Mouse (Mus musculus): ENCODE results near the gene Cfap61.

Cfap61 gene

GRCm38 (mm10) chr2:145934339-145935231 is at the start of gene Cfap61, which contains the start of gene Crnkl1:
Gene Cfap61, plus strand, starts transcription at chr2:145934784.
Gene Crnkl1, minus strand, starts transcription at chr2:145935014.
- CTCF ChIA-PET, result interaction anchor here in 1 of 4 experiments (0.6 kb wide), 1 partner anchor 75 kb away, joined by 4 read pairs; no protein-coding TSS in a partner anchor
- POLR2A ChIA-PET, result interaction anchor here in 3 of 4 experiments (0.6 to 1.2 kb wide), 6 partner anchors 8 to 75 kb away, joined by 3 to 8 read pairs (median 3); no protein-coding TSS in a partner anchor

DNA sequence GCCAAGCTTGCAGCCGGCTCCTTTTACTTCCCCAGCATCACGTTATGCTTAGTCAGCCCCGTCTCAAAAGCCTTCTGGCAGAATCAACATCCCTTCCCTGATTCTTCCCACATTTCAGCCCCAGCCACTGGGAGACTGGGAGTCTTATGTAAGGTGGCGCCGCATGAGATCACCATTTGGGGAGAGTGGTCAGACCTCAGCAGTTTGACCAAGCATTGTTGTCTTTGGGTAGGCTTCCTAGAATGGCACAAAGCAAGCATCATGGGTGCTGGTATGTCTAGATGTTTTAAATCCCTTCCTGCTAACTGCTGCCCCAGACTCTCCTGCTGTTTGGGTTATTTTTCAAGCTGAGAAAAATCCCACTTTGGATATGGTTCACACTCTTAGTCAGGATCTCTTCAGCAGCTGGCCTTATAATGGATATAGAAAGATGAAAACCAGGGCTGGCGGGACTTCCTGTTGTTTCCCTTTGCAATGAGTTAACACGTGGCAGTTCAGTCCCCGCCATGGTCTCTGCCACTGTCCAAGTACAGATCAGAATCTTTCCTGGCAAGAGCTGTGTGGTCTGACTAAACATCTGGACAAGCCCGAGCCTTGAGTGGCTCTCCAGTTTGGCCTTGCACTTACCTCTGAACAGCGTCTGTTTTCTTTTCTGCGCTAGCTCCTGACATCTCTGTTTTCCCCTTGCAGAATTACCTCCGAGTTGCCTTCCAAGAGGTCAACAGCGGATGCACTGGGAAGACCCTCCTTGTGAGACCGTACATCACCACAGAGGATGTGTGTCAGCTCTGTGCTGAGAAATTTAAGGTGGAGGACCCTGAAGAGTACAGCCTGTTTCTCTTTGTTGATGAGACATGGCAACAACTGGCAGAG is 49.4 kb upstream of the Cfap61 start:
- CTCF ChIA-PET, result interaction anchor here in 3 of 4 experiments (0.7 to 1.1 kb wide), 3 partner anchors 10 to 25 kb away, joined by 3 read pairs; no protein-coding TSS in a partner anchor
- POLR2A ChIA-PET, result interaction anchor here in 3 of 4 experiments (1.2 to 2.6 kb wide), 5 partner anchors 10 to 25 kb away, joined by 3 to 10 read pairs (median 3); no protein-coding TSS in a partner anchor

DNA sequence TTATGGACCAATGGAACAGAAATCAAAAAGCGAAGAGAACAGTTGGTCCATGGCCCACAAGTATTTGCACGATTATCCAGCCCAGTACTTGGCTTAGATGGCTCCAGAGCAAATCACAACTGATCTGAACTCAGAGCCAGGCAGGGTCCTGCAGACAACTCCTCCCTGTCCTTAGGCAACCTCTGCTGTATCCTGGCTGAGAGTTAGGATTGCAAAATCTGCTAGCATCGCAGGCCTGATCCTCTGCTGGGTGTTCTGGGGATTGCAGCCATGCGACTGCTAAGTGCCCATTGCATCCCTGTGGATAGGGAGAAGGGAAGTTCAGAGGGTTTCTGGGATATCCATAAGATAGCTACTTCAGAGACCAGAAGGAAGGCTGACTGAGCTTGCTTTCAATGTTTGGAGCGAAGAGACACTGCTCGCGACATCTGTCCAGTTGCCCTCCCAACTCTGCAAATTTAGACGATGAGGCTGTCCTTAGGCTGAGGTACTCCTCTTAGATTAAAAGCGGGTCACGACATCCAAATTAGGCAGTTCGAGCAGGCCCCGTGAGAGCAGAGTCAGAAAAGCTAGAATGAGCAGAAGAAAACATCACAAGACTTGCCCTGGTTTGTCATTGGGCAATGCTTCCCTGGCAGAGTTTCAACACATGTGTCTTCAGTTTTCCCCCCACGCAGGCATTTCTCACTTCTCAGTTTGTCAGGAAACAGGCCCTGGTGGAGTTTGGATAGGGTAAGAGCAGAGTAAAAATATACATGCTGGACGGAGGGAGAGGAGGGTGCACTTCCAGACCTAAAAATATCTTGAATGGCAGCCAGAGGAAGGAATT is 46.4 kb upstream of the Cfap61 start:
- ChIA-PET CTCF (interaction anchor here in 2 of 4 experiments (0.6 to 1.3 kb wide), 3 partner anchors 94 to 303 kb away, joined by 3 read pairs; no protein-coding TSS in a partner anchor), POLR2A (interaction anchor here in 1 of 4 experiments (1.2 to 2.3 kb wide), 2 partner anchors 10 to 28 kb away, joined by 3 to 6 read pairs; no protein-coding TSS in a partner anchor)

GRCm38 (mm10) chr2:145888766-145889480 is 45.7 kb upstream of the Cfap61 start:
- POLR2A ChIA-PET, result interaction anchor here in 3 of 4 experiments (0.7 to 2.3 kb wide), 4 partner anchors 10 to 1476 kb away, joined by 3 to 6 read pairs (median 3); no protein-coding TSS in a partner anchor
- CTCF ChIA-PET, result interaction anchor here in 1 of 4 experiments (0.7 to 1.3 kb wide), 2 partner anchors 94 to 169 kb away, joined by 3 read pairs; no protein-coding TSS in a partner anchor

DNA sequence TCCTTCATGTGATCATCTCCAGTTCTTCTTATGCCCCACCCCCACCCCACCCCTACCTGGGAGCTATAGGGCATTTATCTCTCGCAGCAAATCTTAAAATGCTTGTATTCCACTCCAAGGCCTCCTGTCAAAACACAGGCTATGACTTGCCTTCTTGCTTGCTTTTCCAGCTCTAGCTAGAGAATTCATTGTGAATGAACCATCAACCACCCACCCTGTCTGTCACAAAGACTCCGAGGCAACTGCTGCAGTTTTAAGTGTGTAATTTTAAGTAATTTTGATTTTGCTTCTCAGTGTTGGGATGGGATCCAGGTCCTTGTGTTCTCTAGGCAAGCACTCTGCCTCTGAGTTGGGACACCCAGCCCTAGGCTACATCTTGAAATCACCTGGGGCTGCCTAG is 44.0 kb upstream of the Cfap61 start:
- POLR2A ChIA-PET, result interaction anchor here in 2 of 4 experiments (0.8 to 1.1 kb wide), 2 partner anchors 8 to 21 kb away, joined by 3 read pairs; no protein-coding TSS in a partner anchor
- CTCF ChIA-PET, result interaction anchor here in 1 of 4 experiments (1.9 kb wide), 1 partner anchor 9 kb away, joined by 6 read pairs; no protein-coding TSS in a partner anchor

DNA sequence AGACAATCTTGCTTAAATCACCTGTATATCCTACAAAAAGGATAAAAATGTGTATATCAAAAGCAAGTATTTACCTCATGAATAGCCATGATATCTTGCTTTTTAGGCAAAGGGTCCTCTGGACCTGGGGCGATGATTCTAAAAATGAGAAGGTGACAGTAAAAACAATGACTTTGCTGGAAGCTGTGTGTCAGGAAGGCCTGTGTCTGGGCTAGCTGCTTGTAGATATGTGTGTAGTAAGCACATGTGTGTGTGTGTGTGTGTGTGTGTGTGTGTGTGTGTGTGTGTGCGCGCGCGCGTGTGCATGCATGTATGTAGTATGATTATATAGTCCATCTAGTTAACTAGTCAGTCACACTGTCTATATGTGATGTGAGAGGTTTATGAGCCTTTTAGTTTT is 40.8 kb upstream of the Cfap61 start:
- CTCF ChIA-PET, result no interaction called here
- POLR2A ChIA-PET, result interaction anchor here in 1 of 4 experiments (0.6 to 1.1 kb wide), 2 partner anchors 10 to 31 kb away, joined by 3 read pairs; no protein-coding TSS in a partner anchor

DNA sequence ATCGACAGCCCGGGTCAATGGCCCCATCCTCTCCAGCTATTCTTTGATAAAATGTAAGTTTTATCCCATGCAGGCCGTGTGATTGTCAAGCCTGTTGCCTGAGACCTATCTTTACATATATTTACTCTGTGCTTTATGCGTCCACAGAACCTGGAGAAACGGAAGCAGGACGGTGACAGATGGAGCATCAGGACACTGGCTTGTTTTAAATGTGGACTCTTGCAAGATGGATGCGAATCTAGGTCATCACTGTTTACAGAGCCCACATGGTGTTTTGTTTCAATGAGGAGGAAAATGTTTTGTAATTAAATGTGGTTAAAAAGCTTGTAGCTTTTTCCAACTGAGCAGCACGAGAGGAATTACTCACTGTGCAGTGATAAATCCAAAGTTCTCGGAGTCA is 36.5 kb upstream of the Cfap61 start:
- POLR2A ChIA-PET, result interaction anchor here in 2 of 4 experiments (0.8 to 1.6 kb wide), 3 partner anchors 8 to 12 kb away, joined by 3 read pairs; no protein-coding TSS in a partner anchor
- CTCF ChIA-PET, result interaction anchor here (0.5 to 1.0 kb wide), 5 partner anchors 15 to 196 kb away, joined by 3 to 4 read pairs (median 3); no protein-coding TSS in a partner anchor

DNA sequence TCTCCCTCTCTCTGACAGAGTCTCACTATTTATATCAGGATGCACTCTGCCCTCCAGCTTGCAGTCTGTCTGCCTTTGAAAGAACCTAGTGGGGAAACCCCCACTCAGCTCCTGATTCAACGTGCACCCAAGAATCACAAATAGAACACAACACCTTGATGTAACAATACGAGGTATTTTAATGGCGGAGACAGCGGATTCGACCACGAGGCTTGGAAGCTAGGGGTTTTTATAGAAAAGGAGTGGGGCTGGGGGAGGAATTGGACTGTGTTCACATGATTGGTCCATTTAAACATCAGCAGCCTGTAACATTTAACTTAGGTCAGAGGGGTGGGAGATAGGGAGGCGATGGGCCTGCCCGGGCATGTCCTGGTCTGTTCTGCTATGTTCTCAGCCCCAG is 34.3 kb upstream of the Cfap61 start:
- CTCF ChIA-PET, result interaction anchor here in 1 of 4 experiments (0.6 kb wide), 1 partner anchor 1364 kb away, joined by 3 read pairs; no protein-coding TSS in a partner anchor
- POLR2A ChIA-PET, result interaction anchor here in 3 of 4 experiments (0.7 to 1.5 kb wide), 4 partner anchors 9 to 1112 kb away, joined by 3 to 5 read pairs (median 3); partner anchors contain the start of gene Xrn2 (in 1 of the 3)

GRCm38 (mm10) chr2:145901861-145902260 is 32.7 kb upstream of the Cfap61 start, which contains the start of gene Naa20:
Gene Naa20, plus strand, starts transcription at chr2:145902099.
- ChIA-PET CTCF (no interaction called here), POLR2A (interaction anchor here in 1 of 4 experiments (1.4 kb wide), 1 partner anchor 21 kb away, joined by 3 read pairs; no protein-coding TSS in a partner anchor)

- POLR2A ChIA-PET, result interaction anchor here (0.7 to 1.9 kb wide), 16 partner anchors 8 to 1109 kb away, joined by 3 to 10 read pairs (median 3); no protein-coding TSS in a partner anchor
- CTCF ChIA-PET, result interaction anchor here (0.5 to 1.9 kb wide), 11 partner anchors 10 to 1510 kb away, joined by 3 to 6 read pairs (median 3); no protein-coding TSS in a partner anchor
These were observed 31.3 kb upstream of the Cfap61 start for GRCm38 (mm10) chr2:145903061-145903901.

DNA sequence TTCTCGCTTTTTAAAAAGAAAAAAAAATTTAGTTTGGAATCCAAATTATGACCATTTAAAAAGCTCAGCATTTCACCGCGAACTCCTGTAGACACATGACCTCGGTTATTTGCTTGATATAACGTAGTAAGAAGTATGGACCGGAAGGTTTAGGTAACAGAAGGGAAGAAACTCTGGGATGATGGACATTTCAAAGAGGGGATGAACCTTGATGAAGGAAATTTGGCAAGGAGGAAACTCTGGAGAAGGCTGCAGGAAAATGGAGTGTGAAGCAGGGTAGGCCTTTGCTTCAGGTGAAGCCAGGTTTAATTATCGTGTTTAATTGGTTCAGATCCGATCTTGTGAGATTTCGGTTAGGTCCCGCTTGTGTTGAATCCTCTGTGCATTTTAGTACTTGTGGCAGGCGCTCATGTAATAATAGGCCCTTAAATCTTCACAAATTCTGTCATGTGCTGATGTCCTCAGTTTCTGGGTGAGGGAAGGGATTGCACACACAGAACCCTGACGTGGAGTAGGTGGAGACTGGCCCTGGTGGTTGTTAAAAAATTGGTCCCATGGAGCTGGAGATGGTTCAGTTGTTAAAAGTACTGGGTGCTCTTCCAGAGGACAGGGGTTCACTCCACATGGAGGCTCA is 30.5 kb upstream of the Cfap61 start:
- CTCF ChIA-PET, result interaction anchor here in 1 of 4 experiments (0.7 to 1.9 kb wide), 6 partner anchors 13 to 511 kb away, joined by 3 to 6 read pairs (median 4); no protein-coding TSS in a partner anchor
- POLR2A ChIA-PET, result interaction anchor here (0.7 to 1.9 kb wide), 11 partner anchors 9 to 1108 kb away, joined by 3 to 10 read pairs (median 4); no protein-coding TSS in a partner anchor

- POLR2A ChIA-PET, result no interaction called here
- CTCF ChIA-PET, result interaction anchor here in 1 of 4 experiments (0.7 kb wide), 1 partner anchor 631 kb away, joined by 3 read pairs; no protein-coding TSS in a partner anchor
These were observed 29.4 kb upstream of the Cfap61 start for GRCm38 (mm10) chr2:145905156-145905555.

DNA sequence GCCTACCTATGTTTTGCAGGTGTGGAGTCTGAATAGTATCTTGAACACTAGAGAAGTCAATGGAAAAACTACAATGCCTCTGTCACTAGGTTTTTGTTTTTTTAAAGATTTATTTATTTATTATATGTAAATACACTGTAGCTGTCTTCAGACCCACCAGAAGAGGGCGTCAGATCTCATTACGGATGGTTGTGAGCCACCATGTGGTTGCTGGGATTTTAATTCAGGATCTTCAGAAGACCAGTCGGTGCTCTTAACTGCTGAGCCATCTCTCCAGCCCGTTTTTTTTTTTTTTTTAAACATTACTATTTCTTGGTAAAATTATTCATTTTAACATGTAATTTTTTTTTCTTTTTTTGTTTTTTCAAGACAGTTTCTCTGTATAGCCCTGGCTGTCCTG is 28.7 kb upstream of the Cfap61 start:
- ChIA-PET POLR2A (interaction anchor here in 1 of 4 experiments (0.7 kb wide), 2 partner anchors 496 to 1126 kb away, joined by 3 read pairs; no protein-coding TSS in a partner anchor), CTCF (interaction anchor here in 3 of 4 experiments (0.7 kb wide), 6 partner anchors 23 to 1328 kb away, joined by 3 to 16 read pairs (median 5); no protein-coding TSS in a partner anchor)

GRCm38 (mm10) chr2:145920941-145921650 is 13.5 kb upstream of the Cfap61 start:
- CTCF ChIA-PET, result interaction anchor here in 3 of 4 experiments (0.5 to 2.1 kb wide), 7 partner anchors 11 to 692 kb away, joined by 3 to 7 read pairs (median 4); no protein-coding TSS in a partner anchor
- POLR2A ChIA-PET, result interaction anchor here (0.7 to 3.8 kb wide), 10 partner anchors 8 to 1533 kb away, joined by 3 to 20 read pairs (median 3); partner anchors contain the start of genes Cfap61 (in 1 of the 4) and Rin2 (in 1 of the 4)
